Comparison of ENCODE assay signal across 9 mouse cellular contexts in the genomic region with DNA sequence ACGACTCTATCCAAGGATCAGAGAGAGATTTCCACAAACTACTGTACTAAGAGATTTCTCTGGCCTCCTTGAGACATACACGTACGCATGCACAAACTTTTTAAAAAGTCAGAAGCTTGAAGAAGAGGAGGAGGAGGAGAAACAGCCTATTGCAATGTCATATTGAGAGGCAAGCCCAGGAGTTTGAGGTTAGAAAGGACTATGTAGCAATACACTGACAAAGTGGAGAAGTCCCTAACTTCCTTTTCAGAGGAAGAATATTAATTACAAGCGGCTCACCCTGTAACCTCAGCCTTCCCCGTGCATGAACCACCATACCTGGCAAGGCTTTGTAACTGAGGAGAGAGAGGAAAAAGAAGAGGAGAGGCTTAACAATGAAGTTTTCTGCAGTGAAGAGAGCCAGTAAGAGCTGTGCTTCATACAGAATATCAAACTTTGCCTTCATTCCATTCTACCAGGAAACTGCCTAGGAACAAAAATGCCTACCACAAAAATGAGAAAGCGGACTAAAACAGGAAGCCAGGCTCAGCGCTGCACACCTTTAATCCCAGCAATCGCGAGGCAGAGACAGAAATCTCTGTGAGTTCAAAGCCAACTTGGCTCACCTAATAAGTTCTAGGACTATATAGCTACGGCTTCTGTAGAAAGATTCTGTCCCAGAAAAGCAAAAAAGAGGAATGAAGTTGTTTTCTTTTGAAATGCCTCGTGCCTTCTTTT. TPM values are rescaled to one million over a fixed set of nuclear protein-coding genes. Genes with fewer than 3 reads are reported as not detected.
DNase-seq lines count a peak whose midpoint lies in the region; ATAC-seq lines count a peak whose summit lies in the region.
"Had no signal": no experiment of that assay in that cellular context is flagged by ENCODE, and none has a peak within 500 bp of the region (broad histone marks: within the 10 kb centered on the region; RNA-seq: fewer than 3 reads in every experiment).

No protein-coding gene starts in this region.

- peak overlapping the region; percentile 97 for H3K27ac ChIP-seq in heart, embryonic 10.5 days
- peak overlapping the region; percentile 93 for H3K27ac ChIP-seq in hindbrain, embryonic 10.5 days

- WGBS in heart, embryonic 10.5 days: 31% methylated on average over 11 of the region's 11 CpGs
- whole genome bisulfite sequencing in hindbrain, embryonic 10.5 days: 32% methylated on average over 11 of the region's 11 CpGs

- intact Hi-C loops in heart, postnatal 10 days (cut with DNase I): loop anchor here (2.0 kb wide), 1 partner anchor 27 kb away; no protein-coding TSS in a partner anchor

- peak overlapping the region; percentile 94 for H3K4me3 ChIP-seq in heart, embryonic 10.5 days
- H3K4me3 ChIP-seq in hindbrain, embryonic 10.5 days: peak overlapping the region; percentile 78
- peak overlapping the region; percentile 99 for H3K4me3 ChIP-seq in megakaryocyte, embryonic 14.5 days (replicated peaks)

- ATAC-seq in CD4-positive, CD25-positive, alpha-beta regulatory T cell, adult 4 months: peak; percentile 26

- H3K27me3 ChIP-seq in heart, embryonic 10.5 days (ENCODE audit: insufficient read depth, poor library complexity, severe bottlenecking): no peaks in the 10 kb centered on the region
- H3K27me3 ChIP-seq in hindbrain, embryonic 10.5 days (ENCODE audit: insufficient read depth, poor library complexity, severe bottlenecking): no peaks in the 10 kb centered on the region
- H3K27me3 ChIP-seq in megakaryocyte, embryonic 14.5 days (replicated peaks): no peaks in the 10 kb centered on the region

- no peaks in the 10 kb centered on the region for H3K9me3 ChIP-seq in heart, embryonic 10.5 days
- H3K9me3 ChIP-seq in hindbrain, embryonic 10.5 days: no peaks in the 10 kb centered on the region
- no peaks in the 10 kb centered on the region for H3K9me3 ChIP-seq in megakaryocyte, embryonic 14.5 days

- peaks cover 19% of the 10 kb centered on the region for H3K36me3 ChIP-seq in heart, embryonic 10.5 days
- peaks cover 28% of the 10 kb centered on the region for H3K36me3 ChIP-seq in hindbrain, embryonic 10.5 days
- H3K36me3 ChIP-seq in megakaryocyte, embryonic 14.5 days (replicated peaks; ENCODE audit: low read length): peaks cover 24% of the 10 kb centered on the region

- no peak for DNase-seq in heart, embryonic 10.5 days (ENCODE audit: low spot score)
- DNase-seq in heart, postnatal 10 days: no peak
- peak; percentile 7 for DNase-seq in hindbrain, embryonic 10.5 days (ENCODE audit: low spot score)
- no peak for DNase-seq in left cerebral cortex, adult 11 months (ENCODE audit: low spot score)
- no peak for DNase-seq in left cerebral cortex, adult 9 months (ENCODE audit: low spot score in 2 of 2)
- no peak for DNase-seq in frontal cortex, postnatal 36 days (ENCODE audit: low spot score in 2 of 2)

- peaks cover 36% of the 10 kb centered on the region for H3K4me1 ChIP-seq in heart, embryonic 10.5 days
- peaks cover 46% of the 10 kb centered on the region for H3K4me1 ChIP-seq in hindbrain, embryonic 10.5 days (replicated peaks)
- H3K4me1 ChIP-seq in megakaryocyte, embryonic 14.5 days: peaks cover 64% of the 10 kb centered on the region

RNA-seq across cellular contexts. Expression of a gene that starts 0.5 kb away (rescaled TPM):
- 12.3 and 19.4 TPM in 2 replicates for polyA plus RNA-seq in heart, embryonic 10.5 days (2016; fragmentation: Nextera tagmentation; extraction: Ambion mirVana)
- 1 to 10 TPM; 7.2 to 7.7 TPM for total RNA-seq in heart, postnatal 10 days (2021)
- polyA plus RNA-seq in CD4-positive, CD25-positive, alpha-beta regulatory T cell, adult 4 months (2017; shearing (Covaris generic)): 1 to 10 TPM in 1 of 2 experiments, under 1 TPM in 1; 0.94 to 1.7 TPM
- 16.8 and 17.6 TPM in 2 replicates for polyA plus RNA-seq in hindbrain, embryonic 10.5 days (2016; fragmentation: Nextera tagmentation; extraction: Ambion mirVana)
- polyA plus RNA-seq in megakaryocyte, embryonic 14.5 days (2012; ENCODE audit: insufficient read depth, low replicate concordance): 27.4 and 68.6 TPM in 2 replicates

RNA-seq across cellular contexts. Expression of a gene that starts 28.2 kb away (rescaled TPM):
- polyA plus RNA-seq in heart, embryonic 10.5 days (2016; fragmentation: Nextera tagmentation; extraction: Ambion mirVana): 38.8 and 39.1 TPM in 2 replicates
- total RNA-seq in heart, postnatal 10 days (2021): 10 to 100 TPM; 42.7 to 45.1 TPM
- polyA plus RNA-seq in CD4-positive, CD25-positive, alpha-beta regulatory T cell, adult 4 months (2017; shearing (Covaris generic)): 10 to 100 TPM; 36.7 to 39.4 TPM
- 27.8 and 39.1 TPM in 2 replicates for polyA plus RNA-seq in hindbrain, embryonic 10.5 days (2016; fragmentation: Nextera tagmentation; extraction: Ambion mirVana)
- polyA plus RNA-seq in megakaryocyte, embryonic 14.5 days (2012; ENCODE audit: insufficient read depth, low replicate concordance): 13.4 and 19.5 TPM in 2 replicates

RNA-seq across cellular contexts. Expression of a gene that starts 34.7 kb away (rescaled TPM):
- polyA plus RNA-seq in heart, embryonic 10.5 days (2016; fragmentation: Nextera tagmentation; extraction: Ambion mirVana): not detected in 2 replicates
- under 1 TPM in 1 of 2 experiments, not detected in 1; 0.17 TPM for total RNA-seq in heart, postnatal 10 days (2021)
- not detected for polyA plus RNA-seq in CD4-positive, CD25-positive, alpha-beta regulatory T cell, adult 4 months (2017; shearing (Covaris generic))
- polyA plus RNA-seq in hindbrain, embryonic 10.5 days (2016; fragmentation: Nextera tagmentation; extraction: Ambion mirVana): not detected in 2 replicates
- not detected in 2 replicates for polyA plus RNA-seq in megakaryocyte, embryonic 14.5 days (2012; ENCODE audit: insufficient read depth, low replicate concordance)
- polyA plus RNA-seq: large intestine, adult 2 months had no signal

RNA-seq across cellular contexts. Expression of a gene that starts 37.7 kb away (rescaled TPM):
- polyA plus RNA-seq in heart, embryonic 10.5 days (2016; fragmentation: Nextera tagmentation; extraction: Ambion mirVana): 23.1 and 35.2 TPM in 2 replicates
- total RNA-seq in heart, postnatal 10 days (2021): 100 to 1,000 TPM; 201 to 233 TPM
- 10 to 100 TPM; 28.3 to 39.0 TPM for polyA plus RNA-seq in CD4-positive, CD25-positive, alpha-beta regulatory T cell, adult 4 months (2017; shearing (Covaris generic))
- 15.5 and 20.0 TPM in 2 replicates for polyA plus RNA-seq in hindbrain, embryonic 10.5 days (2016; fragmentation: Nextera tagmentation; extraction: Ambion mirVana)
- polyA plus RNA-seq in megakaryocyte, embryonic 14.5 days (2012; ENCODE audit: insufficient read depth, low replicate concordance): 5.9 and 6.7 TPM in 2 replicates

RNA-seq across cellular contexts. Expression of a gene that starts 59.4 kb away (rescaled TPM):
- polyA plus RNA-seq in heart, embryonic 10.5 days (2016; fragmentation: Nextera tagmentation; extraction: Ambion mirVana): 15.3 and 23.3 TPM in 2 replicates
- 100 to 1,000 TPM; 127 to 159 TPM for total RNA-seq in heart, postnatal 10 days (2021)
- polyA plus RNA-seq in CD4-positive, CD25-positive, alpha-beta regulatory T cell, adult 4 months (2017; shearing (Covaris generic)): not detected
- polyA plus RNA-seq in hindbrain, embryonic 10.5 days (2016; fragmentation: Nextera tagmentation; extraction: Ambion mirVana): 39.8 and 45.3 TPM in 2 replicates
- 0.59 TPM in 1 of 2 replicates, not detected in the other for polyA plus RNA-seq in megakaryocyte, embryonic 14.5 days (2012; ENCODE audit: insufficient read depth, low replicate concordance)
